Mouse (Mus musculus) lung, embryonic 15.5 days (tissue): ENCODE measurements around the gene Rbms3. TPM values are rescaled to one million over a fixed set of nuclear protein-coding genes. Genes with fewer than 3 reads are reported as not detected.

ENCODE experiments used
- ATAC-seq: fragments of 200-750 bp; cut with Nextera tagmentation; 2 replicates; pipeline ENCODE4 v1.8.0; 2017; ENCODE audit warnings: moderate number of reproducible peaks, borderline replicate concordance; ENCODE audit not compliant: low FRiP score, low TSS enrichment; ENCODE audit errors: extremely low read depth
- H3K27ac ChIP-seq: fragments of 300-500 bp; sonication (generic); 2 replicates; pipeline ENCODE4 v1.5.1; 2015; ENCODE audit warnings: moderate library complexity, mild to moderate bottlenecking, inconsistent platforms
- H3K27me3 ChIP-seq: fragments of 300-500 bp; sonication (generic); 2 replicates; pipeline ENCODE4 v1.6.1; 2015; ENCODE audit warnings: inconsistent platforms
- H3K36me3 ChIP-seq: fragments of 300-500 bp; sonication (generic); 2 replicates; pipeline ENCODE4 v1.6.1; 2015; ENCODE audit warnings: inconsistent platforms
- H3K4me1 ChIP-seq: fragments of 300-500 bp; sonication (generic); 2 replicates; pipeline ENCODE4 v1.6.1; 2015; ENCODE audit warnings: inconsistent platforms
- H3K4me2 ChIP-seq: fragments of 300-500 bp; sonication (generic); 2 replicates; pipeline ENCODE4 v1.6.1; 2015; ENCODE audit warnings: inconsistent platforms, mild to moderate bottlenecking, moderate library complexity
- H3K4me3 ChIP-seq: fragments of 300-500 bp; sonication (generic); 2 replicates; pipeline ENCODE4 v1.5.1; 2015; ENCODE audit warnings: mild to moderate bottlenecking, inconsistent platforms
- H3K9ac ChIP-seq: fragments of 300-500 bp; sonication (generic); 2 replicates; pipeline ENCODE4 v1.6.1; 2015; ENCODE audit warnings: inconsistent platforms
- H3K9me3 ChIP-seq: fragments of 300-500 bp; sonication (generic); 2 replicates; pipeline ENCODE4 v1.6.1; 2016; ENCODE audit warnings: inconsistent platforms
- WGBS: fragments of 180-500 bp; shearing (Covaris S2); methylation state at CpG from one replicate; pipeline ENCODE4 v1.1.7; 2015; 5-methylcytosine and 5-hydroxymethylcytosine counted together
- polyA plus RNA-seq: library from polyadenylated mRNA; unstranded; fragments of >200 nt; fragmentation: Nextera tagmentation; extraction: Ambion mirVana; gene quantifications from 2 replicates; pipeline ENCODE4 v1.2.1, GENCODE M21; 2015

The Rbms3 gene
- polyA plus RNA-seq, 1 experiment from 2014 or later, result 105 TPM

GRCm38 (mm10) chr9:117370086-117370485 is 259.6 kb downstream of the Rbms3 start:
- no peaks in the 10 kb centered on the region for H3K27me3 ChIP-seq
- peaks cover 3% of the 10 kb centered on the region; the same call in 1 of the 2 replicates for H3K4me1 ChIP-seq
- no peak for ATAC-seq
- 95% methylated on average over 6 of the region's 6 CpGs for WGBS
- no peak overlapping the region for H3K4me2 ChIP-seq
- no peaks in the 10 kb centered on the region for H3K9me3 ChIP-seq
- no peak overlapping the region for H3K9ac ChIP-seq
- H3K36me3 ChIP-seq, result no peaks in the 10 kb centered on the region
- H3K27ac ChIP-seq, result no peak overlapping the region
- H3K4me3 ChIP-seq, result no peak overlapping the region

- ATAC-seq, result no peak
- no peak overlapping the region for H3K9ac ChIP-seq
- no peaks in the 10 kb centered on the region for H3K4me1 ChIP-seq
- H3K4me2 ChIP-seq, result no peak overlapping the region
- H3K4me3 ChIP-seq, result no peak overlapping the region
- no peak overlapping the region for H3K27ac ChIP-seq
- H3K27me3 ChIP-seq, result no peaks in the 10 kb centered on the region
- H3K9me3 ChIP-seq, result no peaks in the 10 kb centered on the region
- 82% methylated on average over 4 of the region's 4 CpGs for WGBS
- no peaks in the 10 kb centered on the region for H3K36me3 ChIP-seq
Measured at GRCm38 (mm10) chr9:117368016-117368415, 261.7 kb downstream of the Rbms3 start.

- no peak overlapping the region for H3K9ac ChIP-seq
- H3K4me1 ChIP-seq, result no peaks in the 10 kb centered on the region
- H3K27ac ChIP-seq, result no peak overlapping the region
- no peak overlapping the region for H3K4me2 ChIP-seq
- no peak overlapping the region for H3K4me3 ChIP-seq
- no peaks in the 10 kb centered on the region for H3K36me3 ChIP-seq
- 51% methylated on average over 3 of the region's 3 CpGs for WGBS
- no peaks in the 10 kb centered on the region for H3K27me3 ChIP-seq
- H3K9me3 ChIP-seq, result no peaks in the 10 kb centered on the region
- ATAC-seq, result no peak
Measured at GRCm38 (mm10) chr9:117364610-117365009, 265.1 kb downstream of the Rbms3 start.

GRCm38 (mm10) chr9:117361431-117361830 is 268.3 kb downstream of the Rbms3 start:
- Histone ChIP-seq H3K9ac (no peak overlapping the region), H3K36me3 (no peaks in the 10 kb centered on the region), H3K27ac (no peak overlapping the region), H3K4me1 (peaks cover 9% of the 10 kb centered on the region), H3K27me3 (no peaks in the 10 kb centered on the region), H3K9me3 (no peaks in the 10 kb centered on the region), H3K4me3 (no peak overlapping the region), H3K4me2 (no peak overlapping the region)
- ATAC-seq, result no peak
- WGBS, result 74% methylated on average over 5 of the region's 5 CpGs

DNA sequence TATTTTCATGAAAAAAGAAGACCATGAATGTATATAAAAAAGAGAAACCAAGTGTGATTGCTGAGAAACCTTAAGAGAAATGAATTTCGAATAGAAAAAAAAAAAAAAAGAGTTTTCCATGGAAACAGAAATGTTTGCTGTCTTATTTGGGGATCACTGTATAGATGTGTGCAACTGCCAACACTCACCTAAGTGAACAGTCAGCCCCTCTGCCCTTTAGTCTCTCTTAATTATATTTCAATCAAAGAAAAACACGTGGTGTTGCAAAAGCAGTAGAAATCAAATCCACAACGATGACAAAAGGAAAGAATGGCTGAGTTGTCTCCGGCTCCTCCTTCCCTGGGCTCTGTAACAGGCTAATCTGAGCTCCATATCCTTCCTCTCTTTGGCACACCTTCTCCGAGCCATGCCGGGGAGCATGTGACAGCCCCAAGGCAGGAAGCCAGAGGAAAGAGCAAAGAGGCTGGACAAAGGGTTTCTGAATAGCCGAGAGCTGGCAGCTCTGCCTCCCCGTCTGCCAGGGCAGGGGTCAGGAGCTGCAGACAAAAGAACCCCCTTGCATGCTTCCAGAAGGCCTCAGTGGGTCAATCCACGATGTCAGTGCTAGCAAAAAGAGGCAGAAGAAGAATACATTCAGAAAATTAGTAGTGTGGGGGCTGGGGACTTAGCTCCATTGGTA is 272.8 kb downstream of the Rbms3 start:
- Histone ChIP-seq H3K27ac (peak overlapping the region; percentile 85), H3K4me3 (no peak overlapping the region), H3K4me2 (peak overlapping the region; percentile 29), H3K9me3 (no peaks in the 10 kb centered on the region), H3K9ac (no peak overlapping the region), H3K27me3 (no peaks in the 10 kb centered on the region), H3K4me1 (peaks cover 9% of the 10 kb centered on the region), H3K36me3 (no peaks in the 10 kb centered on the region)
- 13% methylated on average over 9 of the region's 9 CpGs for WGBS
- ATAC-seq, result peak; percentile 90; the same call in 1 of the 2 replicates

GRCm38 (mm10) chr9:117355501-117355900 is 274.2 kb downstream of the Rbms3 start:
- Histone ChIP-seq H3K9me3 (no peaks in the 10 kb centered on the region), H3K27me3 (no peaks in the 10 kb centered on the region), H3K4me1 (peaks cover 9% of the 10 kb centered on the region), H3K9ac (no peak overlapping the region), H3K4me2 (no peak overlapping the region), H3K4me3 (no peak overlapping the region), H3K36me3 (no peaks in the 10 kb centered on the region), H3K27ac (no peak overlapping the region)
- ATAC-seq, result no peak
- WGBS, result 67% methylated on average over 5 of the region's 5 CpGs

- Histone ChIP-seq H3K27ac (no peak overlapping the region), H3K4me3 (no peak overlapping the region), H3K9me3 (no peaks in the 10 kb centered on the region), H3K27me3 (no peaks in the 10 kb centered on the region), H3K9ac (no peak overlapping the region), H3K36me3 (no peaks in the 10 kb centered on the region), H3K4me2 (no peak overlapping the region), H3K4me1 (no peaks in the 10 kb centered on the region)
- ATAC-seq, result no peak
- 79% methylated on average over 4 of the region's 4 CpGs for WGBS
Measured at GRCm38 (mm10) chr9:117342336-117342735, 287.4 kb downstream of the Rbms3 start.

DNA sequence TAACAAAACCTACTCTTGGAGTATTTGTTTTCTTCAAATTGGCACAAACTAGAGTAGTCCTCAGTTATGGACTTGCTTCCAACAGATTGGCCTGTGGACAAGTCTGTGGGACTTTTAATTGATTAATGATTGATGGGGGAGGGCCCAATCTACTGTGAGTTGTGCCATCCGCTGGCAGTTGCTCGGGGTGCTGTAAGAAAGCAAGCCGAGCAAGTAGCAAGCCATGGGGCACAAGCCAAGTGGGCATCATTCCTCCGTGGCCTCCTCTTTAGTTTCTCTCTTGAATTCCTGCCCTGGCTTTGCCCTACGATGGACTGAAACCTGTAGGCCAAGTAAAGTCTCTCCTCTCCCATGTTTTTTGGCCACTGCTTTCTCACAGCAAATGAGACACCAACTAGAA is 299.0 kb downstream of the Rbms3 start:
- no peaks in the 10 kb centered on the region for H3K27me3 ChIP-seq
- H3K27ac ChIP-seq, result no peak overlapping the region
- no peak for ATAC-seq
- H3K9ac ChIP-seq, result no peak overlapping the region
- no peak overlapping the region for H3K4me2 ChIP-seq
- no peaks in the 10 kb centered on the region for H3K4me1 ChIP-seq
- no peaks in the 10 kb centered on the region for H3K9me3 ChIP-seq
- H3K36me3 ChIP-seq, result no peaks in the 10 kb centered on the region
- H3K4me3 ChIP-seq, result no peak overlapping the region
- WGBS, result 88% methylated on average over 5 of the region's 5 CpGs

DNA sequence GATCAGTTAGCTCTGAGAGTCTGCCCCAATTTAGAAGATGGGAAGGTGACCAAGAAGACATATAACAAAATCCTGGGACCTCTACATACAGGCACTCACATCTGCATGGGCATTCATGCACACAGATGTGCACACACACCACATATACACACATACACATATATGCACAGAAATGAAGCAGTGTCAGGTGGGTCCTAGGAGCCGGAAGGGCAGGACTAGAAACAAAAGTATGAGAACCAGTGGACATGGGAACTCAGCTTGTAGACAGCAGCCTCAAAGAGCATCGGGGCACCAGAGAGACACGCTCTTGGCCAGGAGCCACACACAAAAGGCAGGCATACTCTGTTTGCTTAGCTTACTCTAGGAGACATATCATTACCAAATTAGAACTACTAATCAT is 310.4 kb downstream of the Rbms3 start:
- H3K9ac ChIP-seq, result no peak overlapping the region
- no peak overlapping the region for H3K4me2 ChIP-seq
- H3K9me3 ChIP-seq, result no peaks in the 10 kb centered on the region
- 62% methylated on average over 3 of the region's 3 CpGs for WGBS
- H3K36me3 ChIP-seq, result no peaks in the 10 kb centered on the region
- no peak overlapping the region for H3K4me3 ChIP-seq
- no peaks in the 10 kb centered on the region for H3K27me3 ChIP-seq
- no peak overlapping the region for H3K27ac ChIP-seq
- H3K4me1 ChIP-seq, result no peaks in the 10 kb centered on the region
- no peak for ATAC-seq

GRCm38 (mm10) chr9:117318461-117318860 is 311.3 kb downstream of the Rbms3 start:
- H3K27me3 ChIP-seq, result no peaks in the 10 kb centered on the region
- 39% methylated on average over 4 of the region's 4 CpGs for WGBS
- no peak overlapping the region for H3K4me2 ChIP-seq
- no peak overlapping the region for H3K9ac ChIP-seq
- ATAC-seq, result no peak
- no peak overlapping the region for H3K4me3 ChIP-seq
- no peak overlapping the region for H3K27ac ChIP-seq
- H3K4me1 ChIP-seq, result no peaks in the 10 kb centered on the region
- H3K36me3 ChIP-seq, result no peaks in the 10 kb centered on the region
- H3K9me3 ChIP-seq, result no peaks in the 10 kb centered on the region

- no peaks in the 10 kb centered on the region for H3K36me3 ChIP-seq
- H3K27ac ChIP-seq, result no peak overlapping the region
- H3K9me3 ChIP-seq, result no peaks in the 10 kb centered on the region
- H3K4me2 ChIP-seq, result no peak overlapping the region
- H3K27me3 ChIP-seq, result no peaks in the 10 kb centered on the region
- 86% methylated on average over 7 of the region's 7 CpGs for WGBS
- no peak overlapping the region for H3K9ac ChIP-seq
- no peak for ATAC-seq
- H3K4me3 ChIP-seq, result no peak overlapping the region
- H3K4me1 ChIP-seq, result no peaks in the 10 kb centered on the region
Measured at GRCm38 (mm10) chr9:117317251-117317650, 312.5 kb downstream of the Rbms3 start.

DNA sequence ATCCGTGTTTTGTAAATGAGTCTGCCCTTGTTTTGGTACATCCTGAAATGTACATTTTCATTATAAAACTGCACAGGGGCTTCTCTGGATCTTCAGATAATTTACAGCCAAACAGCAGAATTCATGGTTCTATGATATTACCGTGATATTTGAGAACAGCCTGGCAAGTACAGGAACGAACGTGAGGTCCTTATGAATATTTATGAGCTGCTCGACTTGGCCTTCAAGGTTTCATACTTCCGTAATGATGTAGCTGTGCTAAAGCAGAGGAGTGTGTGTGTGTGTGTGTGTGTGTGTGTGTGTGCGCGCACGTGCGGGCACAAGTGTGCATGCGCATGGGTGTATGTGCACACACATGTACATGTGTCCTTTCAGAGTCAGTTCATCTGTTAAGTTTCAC is 316.1 kb downstream of the Rbms3 start:
- Histone ChIP-seq H3K27me3 (no peaks in the 10 kb centered on the region), H3K9me3 (no peaks in the 10 kb centered on the region), H3K4me1 (no peaks in the 10 kb centered on the region), H3K9ac (no peak overlapping the region), H3K27ac (no peak overlapping the region), H3K4me2 (no peak overlapping the region), H3K36me3 (no peaks in the 10 kb centered on the region), H3K4me3 (no peak overlapping the region)
- WGBS, result 83% methylated on average over 11 of the region's 11 CpGs
- no peak for ATAC-seq

DNA sequence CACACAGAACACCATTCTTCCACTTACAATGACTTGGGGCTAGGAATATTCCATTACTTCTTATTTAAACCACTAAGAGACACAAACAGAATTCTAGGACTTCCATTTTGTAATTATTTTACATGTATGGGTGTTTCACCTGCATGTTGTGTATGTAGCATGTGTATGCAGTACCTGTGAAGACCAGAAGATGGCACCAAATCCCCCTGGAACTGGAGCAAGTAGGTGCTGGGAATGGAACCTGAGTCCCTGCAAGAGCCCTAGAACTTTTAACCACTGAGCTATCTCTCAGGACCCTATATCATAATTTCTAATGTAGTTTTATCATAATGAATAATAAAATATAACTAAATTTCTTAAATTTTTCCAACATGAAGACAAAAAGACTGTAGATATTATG is 319.9 kb downstream of the Rbms3 start:
- Histone ChIP-seq H3K36me3 (no peaks in the 10 kb centered on the region), H3K9ac (no peak overlapping the region), H3K4me1 (no peaks in the 10 kb centered on the region), H3K4me2 (no peak overlapping the region), H3K4me3 (no peak overlapping the region), H3K9me3 (no peaks in the 10 kb centered on the region), H3K27ac (no peak overlapping the region), H3K27me3 (no peaks in the 10 kb centered on the region)
- no peak for ATAC-seq
